Mouse (Mus musculus) macrophage (primary cell): ENCODE measurements around the gene Fcrl5. TPM values are rescaled to one million over a fixed set of nuclear protein-coding genes. Genes with fewer than 3 reads are reported as not detected.
"Not testable (repeated sequence)": the region's sequence is repeated elsewhere in the genome, so short reads cannot be mapped to it uniquely, and the experiment has no call there.

Experiments used
- H3K27ac ChIP-seq: fragments of 350-480 bp; formaldehyde crosslinking; 2 replicates; pipeline ENCODE4 v1.9.0; 2021
- H3K36me3 ChIP-seq: fragments of 350-480 bp; formaldehyde crosslinking; 2 replicates; pipeline ENCODE4 v1.9.0; 2021; ENCODE audit errors: inconsistent target
- H3K4me3 ChIP-seq: fragments of 350-480 bp; formaldehyde crosslinking; 2 replicates; pipeline ENCODE4 v1.9.0; 2021; ENCODE audit errors: inconsistent target
- H3K79me2 ChIP-seq: fragments of 350-480 bp; formaldehyde crosslinking; 2 replicates; pipeline ENCODE4 v1.9.0; 2021; ENCODE audit errors: inconsistent target
- WGBS: methylation state at CpG from one replicate; pipeline ENCODE4 v1.1.7; 2026; ENCODE audit warnings: inconsistent platforms; ENCODE audit not compliant: missing documents; 5-methylcytosine and 5-hydroxymethylcytosine counted together
- polyA plus RNA-seq: library from polyadenylated mRNA; stranded (reverse); fragments of 250-400 nt; gene quantifications from 3 replicates; pipeline ENCODE4 v1.2.4, GENCODE M21; 2018; ENCODE audit warnings: inconsistent platforms

Fcrl5 gene
- polyA plus RNA-seq, 1 experiment from 2014 or later, result 0.11 TPM

DNA sequence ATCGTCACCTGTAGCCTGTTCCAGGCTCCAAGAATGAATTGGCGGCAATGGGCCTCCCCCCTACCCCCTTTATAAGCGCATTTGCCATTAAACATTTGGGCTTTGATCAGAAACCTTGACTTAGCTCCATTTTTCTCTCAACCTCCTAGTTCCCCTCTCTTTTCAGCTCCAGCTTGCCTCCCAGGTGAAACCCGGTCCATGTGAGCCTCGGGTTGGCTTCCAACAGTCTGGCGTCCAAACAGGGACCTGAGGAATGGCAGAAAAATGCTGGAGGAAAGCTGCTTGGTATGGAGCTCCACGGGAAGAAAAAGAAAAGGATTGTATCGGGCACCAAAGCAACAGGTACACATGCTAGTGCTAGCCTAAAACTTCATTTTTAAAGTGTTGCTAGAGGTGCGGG is 31.8 kb downstream of the Fcrl5 start:
- WGBS, result 95% methylated on average over 9 of the region's 9 CpGs
- H3K27ac ChIP-seq, result no peak overlapping the region
- no peak overlapping the region for H3K4me3 ChIP-seq
- no peaks in the 10 kb centered on the region for H3K36me3 ChIP-seq
- H3K79me2 ChIP-seq, result no peaks in the 10 kb centered on the region

DNA sequence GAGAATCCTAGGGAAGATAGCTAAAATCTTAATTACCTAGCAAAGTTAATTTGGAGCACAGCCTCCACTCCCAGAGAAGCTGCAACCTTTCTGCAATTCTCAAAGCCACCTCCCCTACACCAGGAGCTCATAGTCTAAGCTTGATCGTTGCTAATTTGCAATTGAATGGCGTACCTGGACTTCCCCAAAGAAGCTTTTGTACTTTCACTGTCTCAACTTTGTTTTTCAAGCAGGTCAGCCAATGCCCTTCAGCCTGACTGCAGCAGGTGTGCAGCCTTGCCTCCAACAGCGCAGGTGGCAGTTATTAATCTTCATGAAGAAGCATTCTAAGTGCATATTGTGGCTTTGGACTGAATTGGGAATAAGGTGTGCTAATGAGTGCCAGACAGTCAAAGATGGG is 42.4 kb downstream of the Fcrl5 start:
- not testable (repeated sequence) for H3K4me3 ChIP-seq, H3K27ac ChIP-seq, H3K79me2 ChIP-seq, H3K36me3 ChIP-seq
- WGBS, result 89% methylated on average over 3 of the region's 3 CpGs

- H3K4me3 ChIP-seq, H3K36me3 ChIP-seq, H3K79me2 ChIP-seq, H3K27ac ChIP-seq: not testable (repeated sequence)
- WGBS, result 97% methylated on average over 6 of the region's 6 CpGs
These were observed 43.0 kb downstream of the Fcrl5 start for GRCm38 (mm10) chr3:87478596-87478995.

DNA sequence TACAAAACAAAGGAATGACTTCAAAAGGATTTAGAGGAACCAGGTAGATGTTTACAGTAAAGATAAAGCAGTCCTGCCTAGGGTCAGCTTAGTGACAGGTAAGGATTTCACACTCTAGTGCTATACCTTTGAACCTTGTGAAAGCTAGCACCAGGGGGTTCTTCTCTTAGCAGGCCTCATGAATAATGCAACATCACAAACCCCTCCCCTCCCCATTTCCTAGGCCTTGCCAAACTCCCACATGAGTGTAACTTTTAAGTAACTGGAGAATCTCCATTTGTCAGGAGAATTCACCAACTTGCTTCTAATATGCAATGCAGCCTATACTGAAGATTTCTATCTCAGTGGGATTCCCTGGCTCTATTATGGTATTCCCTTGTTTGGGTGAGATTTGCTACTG is 43.7 kb downstream of the Fcrl5 start:
- not testable (repeated sequence) for H3K36me3 ChIP-seq, H3K27ac ChIP-seq, H3K4me3 ChIP-seq, H3K79me2 ChIP-seq

DNA sequence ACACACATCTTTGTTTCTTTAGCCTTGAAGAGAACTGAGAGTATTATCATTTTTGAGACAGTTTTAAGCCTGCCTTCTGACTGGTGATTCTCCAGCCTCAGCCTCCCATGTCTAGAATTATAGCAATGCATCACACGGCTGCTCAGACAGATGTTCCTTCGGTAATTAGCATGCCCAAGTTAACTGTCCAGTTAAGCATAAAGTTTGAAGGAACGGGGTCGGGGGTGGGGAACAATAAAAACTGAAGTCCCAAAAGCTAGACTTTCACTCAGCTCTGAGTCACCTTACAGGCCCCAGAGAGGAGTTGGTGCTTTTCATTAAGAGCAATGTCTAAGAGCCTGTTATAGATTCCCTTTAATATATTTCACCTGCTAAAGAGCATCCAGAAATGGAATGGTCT is 51.8 kb downstream of the Fcrl5 start:
- Histone ChIP-seq H3K4me3 (no peak overlapping the region), H3K79me2 (no peaks in the 10 kb centered on the region), H3K27ac (peak overlapping the region; percentile 72), H3K36me3 (no peaks in the 10 kb centered on the region)
- 70% methylated on average over 4 of the region's 4 CpGs for WGBS

DNA sequence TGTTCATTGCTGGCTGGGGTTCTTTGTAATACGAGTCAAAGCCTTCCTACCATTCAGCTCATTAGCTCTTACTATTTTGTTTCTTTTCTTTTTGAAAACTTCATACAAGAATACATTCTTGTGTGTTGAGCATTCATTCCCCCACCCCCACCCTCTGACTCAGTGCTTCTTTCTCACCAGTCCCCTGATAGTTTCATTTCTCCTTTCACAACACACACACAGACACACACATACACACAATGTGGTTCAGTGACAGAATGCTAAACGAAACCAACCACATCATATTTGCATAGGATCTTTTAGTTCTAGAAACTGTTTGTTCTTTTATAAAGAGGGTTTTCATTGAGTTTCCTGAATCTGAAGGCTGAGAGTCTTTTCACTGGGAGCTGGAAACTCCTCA is 52.3 kb downstream of the Fcrl5 start:
- peak overlapping the region; percentile 72 for H3K27ac ChIP-seq
- 14% methylated on average over 2 of the region's 2 CpGs for WGBS

GRCm38 (mm10) chr3:87498266-87498665 is 62.7 kb downstream of the Fcrl5 start:
- no peak overlapping the region for H3K4me3 ChIP-seq
- no peaks in the 10 kb centered on the region for H3K36me3 ChIP-seq
- no peaks in the 10 kb centered on the region for H3K79me2 ChIP-seq
- H3K27ac ChIP-seq, result peak overlapping the region; percentile 73
- WGBS, result 80% methylated on average over 9 of the region's 9 CpGs

More for the DNA sequence above, 52.3 kb downstream of the Fcrl5 start:
- H3K4me3 ChIP-seq, result no peak overlapping the region
- no peaks in the 10 kb centered on the region for H3K36me3 ChIP-seq
- no peaks in the 10 kb centered on the region for H3K79me2 ChIP-seq

- 4% methylated on average over 3 of the region's 3 CpGs for WGBS
- no peak overlapping the region for H3K4me3 ChIP-seq
- peak overlapping the region; percentile 73 for H3K27ac ChIP-seq
- H3K36me3 ChIP-seq, result no peaks in the 10 kb centered on the region
- no peaks in the 10 kb centered on the region for H3K79me2 ChIP-seq
These were observed 63.5 kb downstream of the Fcrl5 start for GRCm38 (mm10) chr3:87499072-87499471.

DNA sequence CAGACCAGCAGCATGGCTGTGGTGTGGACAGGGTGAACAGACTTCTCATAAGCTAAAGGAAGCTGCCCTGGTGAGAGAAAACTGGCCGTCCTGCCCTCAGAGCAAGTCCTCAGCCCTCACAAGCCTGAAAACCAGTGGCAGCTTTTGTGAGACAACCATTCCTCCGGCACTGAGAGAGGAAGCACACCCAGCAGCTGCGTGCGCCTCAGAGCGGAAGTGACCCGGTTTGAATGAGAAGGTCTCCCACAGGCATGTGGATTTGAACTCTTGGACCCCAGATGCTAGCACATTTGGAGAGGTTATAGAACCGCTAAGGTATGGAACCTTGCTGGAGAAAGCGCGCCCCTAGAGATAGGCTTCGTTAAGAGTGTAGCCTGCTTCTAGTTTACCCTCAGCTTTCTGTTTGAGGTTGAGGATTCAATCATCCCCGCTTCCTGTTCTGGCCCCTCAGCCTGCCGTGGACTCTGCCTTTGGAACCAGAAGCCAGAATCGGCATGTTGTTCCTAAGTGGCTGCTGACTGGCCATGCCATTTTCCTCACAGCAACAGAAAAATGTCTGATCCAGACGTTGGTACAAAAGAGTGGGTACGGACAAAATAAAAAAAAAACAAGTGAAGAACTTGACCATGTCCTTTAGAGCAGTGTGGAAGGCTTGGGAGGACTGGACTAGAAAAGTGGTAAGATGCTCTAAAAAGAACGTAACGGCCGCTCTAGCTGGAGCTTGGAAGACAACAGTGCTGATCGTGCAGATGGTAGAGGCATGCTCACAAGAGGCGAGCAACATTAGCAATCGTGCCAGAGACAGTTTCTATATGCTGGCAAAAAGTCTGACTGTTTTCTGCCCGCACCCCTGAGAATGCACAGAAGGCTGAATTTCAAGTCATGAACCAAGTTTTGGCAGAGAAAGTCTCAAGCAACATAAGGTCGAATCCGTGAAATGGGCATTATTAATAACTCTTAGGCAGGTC is 64.8 kb downstream of the Fcrl5 start:
- H3K4me3 ChIP-seq, result no peak overlapping the region
- no peaks in the 10 kb centered on the region for H3K79me2 ChIP-seq
- 58% methylated on average over 24 of the region's 24 CpGs for WGBS
- H3K27ac ChIP-seq, result peak overlapping the region; percentile 73; the same call in 1 of the 2 replicates
- no peaks in the 10 kb centered on the region for H3K36me3 ChIP-seq

DNA sequence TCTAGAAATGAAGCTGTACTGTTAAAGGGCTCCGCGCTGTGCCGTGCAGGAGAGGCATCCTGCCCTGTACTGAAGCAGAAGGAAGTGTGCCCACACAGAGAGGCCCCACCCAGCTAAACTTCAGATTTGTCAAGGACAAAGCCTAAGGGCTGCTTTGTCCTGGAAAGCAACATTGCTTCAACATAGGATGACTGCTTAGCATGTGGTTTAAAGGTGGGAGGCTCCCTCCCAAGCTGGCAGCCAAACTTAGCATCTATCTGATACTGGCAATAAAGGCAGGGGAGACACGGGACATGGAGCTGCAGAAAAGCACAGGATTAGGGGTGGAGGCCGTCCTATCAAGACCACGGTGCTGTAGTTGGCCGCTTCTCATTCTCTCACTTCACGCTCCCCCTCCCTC is 65.6 kb downstream of the Fcrl5 start:
- Histone ChIP-seq H3K27ac (no peak overlapping the region), H3K4me3 (no peak overlapping the region), H3K79me2 (no peaks in the 10 kb centered on the region), H3K36me3 (no peaks in the 10 kb centered on the region)
- WGBS, result 73% methylated on average over 8 of the region's 8 CpGs

DNA sequence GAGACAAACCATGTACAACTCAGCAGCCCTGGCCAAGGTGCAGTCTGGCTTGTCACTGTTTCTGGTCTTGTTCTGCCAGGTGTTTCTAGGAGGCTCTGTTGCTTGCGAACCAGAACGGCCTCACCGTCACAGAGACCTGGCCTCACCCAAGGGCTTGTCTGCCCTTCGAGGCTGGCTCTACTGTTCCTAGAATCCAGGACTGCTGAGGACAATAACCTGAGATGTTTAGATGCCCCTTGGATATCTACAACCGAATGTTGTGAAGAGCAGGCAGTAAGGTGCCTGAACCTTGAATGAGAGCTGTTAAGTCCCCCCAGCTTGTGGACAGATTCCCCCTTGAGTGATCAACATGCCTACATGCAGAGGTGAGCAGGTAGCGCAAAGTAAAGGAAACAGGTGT is 67.2 kb downstream of the Fcrl5 start:
- H3K79me2 ChIP-seq, result no peaks in the 10 kb centered on the region
- whole genome bisulfite sequencing, result 92% methylated on average over 6 of the region's 6 CpGs
- H3K36me3 ChIP-seq, result no peaks in the 10 kb centered on the region
- no peak overlapping the region for H3K27ac ChIP-seq
- H3K4me3 ChIP-seq, result no peak overlapping the region

DNA sequence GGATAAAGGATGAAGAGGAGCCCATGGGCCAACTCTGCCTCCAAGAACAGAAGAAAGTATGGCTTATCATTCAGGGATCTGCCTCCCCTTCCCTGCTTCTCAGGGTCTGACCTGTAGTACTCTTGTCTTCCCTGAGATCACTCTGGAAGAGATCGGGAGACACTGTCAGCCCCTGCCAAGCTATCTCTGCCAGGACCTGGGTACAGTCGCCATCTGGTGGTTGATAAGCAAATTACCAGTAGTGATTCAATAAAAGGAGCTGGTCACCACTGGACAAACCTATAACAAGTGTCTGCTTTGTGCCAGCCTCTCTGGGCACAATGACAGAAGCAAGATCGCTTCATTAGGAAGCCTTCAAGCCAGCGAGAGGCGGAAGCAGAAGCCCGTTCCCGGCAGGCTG is 68.8 kb downstream of the Fcrl5 start:
- Histone ChIP-seq H3K4me3 (no peak overlapping the region), H3K36me3 (no peaks in the 10 kb centered on the region), H3K27ac (no peak overlapping the region), H3K79me2 (no peaks in the 10 kb centered on the region)
- WGBS, result 45% methylated on average over 7 of the region's 7 CpGs

DNA sequence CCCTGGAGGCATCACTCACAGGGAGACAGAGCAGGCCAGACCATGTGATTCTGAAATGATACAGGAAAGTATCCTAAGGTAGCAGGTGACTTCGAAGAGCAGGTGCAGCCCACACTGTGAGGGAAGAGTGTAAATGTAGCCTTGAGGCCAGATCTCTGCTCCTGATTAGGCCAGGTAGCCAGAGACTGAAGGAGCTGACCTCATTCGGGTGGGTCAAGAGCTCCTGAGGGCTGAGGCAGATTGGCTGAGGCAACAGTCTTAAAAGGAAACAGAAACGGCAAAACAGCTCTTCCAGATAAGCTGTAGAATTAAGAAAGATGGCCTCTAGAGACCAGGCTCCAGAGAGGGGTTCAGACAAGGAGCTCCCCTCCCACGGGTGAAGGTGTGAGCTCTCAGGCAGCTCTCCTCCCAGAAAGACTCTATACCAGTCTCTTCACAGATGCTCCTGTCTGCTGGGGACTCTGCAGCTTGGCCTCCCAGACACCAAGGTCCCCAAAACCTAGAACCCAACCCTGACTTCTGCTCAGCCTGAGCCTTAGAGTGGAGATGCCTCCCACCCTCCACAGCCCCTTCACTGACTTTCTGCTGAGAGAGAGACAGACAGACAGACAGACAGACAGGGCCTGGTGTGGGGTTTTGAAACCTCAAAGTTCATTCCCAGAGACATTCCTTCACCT is 69.3 kb downstream of the Fcrl5 start:
- WGBS, result 74% methylated on average over 4 of the region's 4 CpGs
- no peak overlapping the region for H3K27ac ChIP-seq
- no peaks in the 10 kb centered on the region for H3K36me3 ChIP-seq
- no peaks in the 10 kb centered on the region for H3K79me2 ChIP-seq
- no peak overlapping the region for H3K4me3 ChIP-seq

- no peak overlapping the region for H3K27ac ChIP-seq
- WGBS, result 51% methylated on average over 11 of the region's 12 CpGs
- H3K79me2 ChIP-seq, result no peaks in the 10 kb centered on the region
- no peaks in the 10 kb centered on the region for H3K36me3 ChIP-seq
- H3K4me3 ChIP-seq, result no peak overlapping the region
These were observed 71.2 kb downstream of the Fcrl5 start for GRCm38 (mm10) chr3:87506456-87507416.
